Mouse (Mus musculus) hindbrain, embryonic 11.5 days (tissue): Measurements from ENCODE around the gene Utp15. TPM values are rescaled to one million over a fixed set of nuclear protein-coding genes. Genes with fewer than 3 reads are reported as not detected.

Source experiments
- ATAC-seq: fragments of 200-750 bp; cut with Nextera tagmentation; 2 replicates; pipeline ENCODE4 v1.8.0; 2017; ENCODE audit warnings: mild to moderate bottlenecking, moderate TSS enrichment, moderate library complexity; ENCODE audit not compliant: low FRiP score
- DNase-seq: peaks from one replicate; pipeline ENCODE4 v3.0.0-alpha.2; 2015; ENCODE audit warnings: low spot score
- H3K27ac ChIP-seq: fragments of 300-500 bp; sonication (generic); 2 replicates; pipeline ENCODE4 v1.5.1; 2014; ENCODE audit warnings: mild to moderate bottlenecking, low read depth, low read length
- H3K27me3 ChIP-seq: fragments of 300-500 bp; sonication (generic); 2 replicates; pipeline ENCODE4 v1.6.1; 2014; ENCODE audit warnings: mild to moderate bottlenecking, low read length, moderate library complexity, mixed read lengths; ENCODE audit not compliant: control insufficient read depth, insufficient read depth
- H3K36me3 ChIP-seq: fragments of 300-500 bp; sonication (generic); 2 replicates; pipeline ENCODE4 v1.6.1; 2014; ENCODE audit warnings: mild to moderate bottlenecking, low read length, moderate library complexity, mixed read lengths; ENCODE audit not compliant: control insufficient read depth, insufficient read depth
- H3K4me1 ChIP-seq: fragments of 300-500 bp; sonication (generic); replicated peaks from 2 replicates; pipeline ENCODE4 v1.6.1; 2014; ENCODE audit warnings: low read length, mixed read lengths; ENCODE audit not compliant: control insufficient read depth, insufficient read depth
- H3K4me2 ChIP-seq: fragments of 300-500 bp; sonication (generic); replicated peaks from 2 replicates; pipeline ENCODE4 v1.6.1; 2014; ENCODE audit warnings: mild to moderate bottlenecking, low read depth, low read length
- H3K4me3 ChIP-seq: fragments of 300-500 bp; sonication (generic); 2 replicates; pipeline ENCODE4 v1.5.1; 2014; ENCODE audit warnings: low read depth, low read length
- H3K9ac ChIP-seq: fragments of 300-500 bp; sonication (generic); 2 replicates; pipeline ENCODE4 v1.6.1; 2014; ENCODE audit warnings: low read depth, low read length
- H3K9me3 ChIP-seq: fragments of 300-500 bp; sonication (generic); 2 replicates; pipeline ENCODE4 v1.6.1; 2016; ENCODE audit warnings: low read length; ENCODE audit not compliant: control insufficient read depth
- WGBS: fragments of 180-500 bp; shearing (Covaris S2); extraction: QIAGEN DNeasy Blood & Tissue Kit; methylation state at CpG from one replicate; pipeline ENCODE4 v1.1.7; 2014; 5-methylcytosine and 5-hydroxymethylcytosine counted together
- polyA plus RNA-seq: library from polyadenylated mRNA; unstranded; fragments of >200 nt; fragmentation: Nextera tagmentation; extraction: Ambion mirVana; gene quantifications from 2 replicates; pipeline ENCODE4 v1.2.1, GENCODE M21; 2014

Gene Utp15
- polyA plus RNA-seq, 1 experiment from 2014 or later = 33.9 TPM

- Histone ChIP-seq H3K9ac (no peak overlapping the region), H3K9me3 (no peaks in the 10 kb centered on the region), H3K27me3 (no peaks in the 10 kb centered on the region), H3K4me2 (no peak overlapping the region), H3K4me3 (no peak overlapping the region), H3K27ac (no peak overlapping the region), H3K4me1 (no peaks in the 10 kb centered on the region), H3K36me3 (no peaks in the 10 kb centered on the region; the same call in 1 of the 2 replicates)
- WGBS = 93% methylated on average over 9 of the region's 9 CpGs
- no peak for ATAC-seq
- DNase-seq = no peak
Observed at GRCm38 (mm10) chr13:98274023-98274422, 11.2 kb upstream of the Utp15 start.

GRCm38 (mm10) chr13:98264111-98264510, 1.3 kb upstream of the Utp15 start:
- WGBS = 37% methylated on average over 5 of the region's 5 CpGs
- Histone ChIP-seq H3K36me3 (no peaks in the 10 kb centered on the region), H3K27ac (no peak overlapping the region), H3K9me3 (no peaks in the 10 kb centered on the region), H3K9ac (peak overlapping the region; percentile 69; the same call in 1 of the 2 replicates), H3K27me3 (no peaks in the 10 kb centered on the region), H3K4me3 (peak overlapping the region; percentile 77), H3K4me1 (peaks cover 6% of the 10 kb centered on the region), H3K4me2 (peak overlapping the region; percentile 65)
- peak; percentile 17 for DNase-seq
- ATAC-seq = no peak

- H3K27me3 ChIP-seq = no peaks in the 10 kb centered on the region
- peak overlapping the region; percentile 65 for H3K4me2 ChIP-seq
- H3K27ac ChIP-seq = peak overlapping the region; percentile 96
- ATAC-seq = peak; percentile 50
- H3K9ac ChIP-seq = peak overlapping the region; percentile 69
- no peaks in the 10 kb centered on the region for H3K36me3 ChIP-seq
- no peak for DNase-seq
- peak overlapping the region; percentile 77 for H3K4me3 ChIP-seq
- H3K9me3 ChIP-seq = no peaks in the 10 kb centered on the region
- 2% methylated on average over 16 of the region's 16 CpGs for WGBS
- H3K4me1 ChIP-seq = peaks cover 6% of the 10 kb centered on the region
Observed at GRCm38 (mm10) chr13:98263458-98263987, 682 bp upstream of the Utp15 start.

- no peak for ATAC-seq
- H3K9me3 ChIP-seq = no peaks in the 10 kb centered on the region
- peaks cover 11% of the 10 kb centered on the region for H3K36me3 ChIP-seq
- no peak overlapping the region for H3K4me3 ChIP-seq
- H3K27me3 ChIP-seq = no peaks in the 10 kb centered on the region
- H3K9ac ChIP-seq = no peak overlapping the region
- H3K27ac ChIP-seq = no peak overlapping the region
- 76% methylated on average over 9 of the region's 9 CpGs for WGBS
- H3K4me2 ChIP-seq = no peak overlapping the region
- no peaks in the 10 kb centered on the region for H3K4me1 ChIP-seq
- no peak for DNase-seq
Observed at GRCm38 (mm10) chr13:98254921-98255320, 7.9 kb downstream of the Utp15 start.

- Histone ChIP-seq H3K4me3 (no peak overlapping the region), H3K27me3 (no peaks in the 10 kb centered on the region), H3K9me3 (no peaks in the 10 kb centered on the region), H3K4me2 (no peak overlapping the region), H3K27ac (no peak overlapping the region), H3K9ac (no peak overlapping the region), H3K36me3 (peaks cover 8% of the 10 kb centered on the region), H3K4me1 (no peaks in the 10 kb centered on the region)
- WGBS = 90% methylated on average over 10 of the region's 10 CpGs
- DNase-seq (no peak), ATAC-seq (no peak)
Observed at GRCm38 (mm10) chr13:98249594-98249993, 13.2 kb downstream of the Utp15 start.

- Histone ChIP-seq H3K9me3 (no peaks in the 10 kb centered on the region), H3K9ac (no peak overlapping the region), H3K36me3 (no peaks in the 10 kb centered on the region; the same call in 1 of the 2 replicates), H3K27me3 (no peaks in the 10 kb centered on the region), H3K4me3 (no peak overlapping the region), H3K27ac (no peak overlapping the region), H3K4me2 (no peak overlapping the region), H3K4me1 (no peaks in the 10 kb centered on the region)
- no peak for ATAC-seq
- 81% methylated on average over 7 of the region's 7 CpGs for WGBS
- DNase-seq = no peak
Observed at GRCm38 (mm10) chr13:98245386-98245785, 17.5 kb downstream of the Utp15 start.

- ATAC-seq = no peak
- Histone ChIP-seq H3K27ac (no peak overlapping the region), H3K4me1 (no peaks in the 10 kb centered on the region), H3K9me3 (no peaks in the 10 kb centered on the region), H3K9ac (no peak overlapping the region), H3K36me3 (no peaks in the 10 kb centered on the region), H3K27me3 (no peaks in the 10 kb centered on the region), H3K4me2 (no peak overlapping the region), H3K4me3 (no peak overlapping the region)
- WGBS = 84% methylated on average over 4 of the region's 5 CpGs
- no peak for DNase-seq
Observed at GRCm38 (mm10) chr13:98244571-98245350, 18.1 kb downstream of the Utp15 start.

GRCm38 (mm10) chr13:98241531-98242282, 21.1 kb downstream of the Utp15 start:
- no peak for DNase-seq
- no peaks in the 10 kb centered on the region for H3K9me3 ChIP-seq
- no peak overlapping the region for H3K27ac ChIP-seq
- WGBS = 76% methylated on average over 9 of the region's 9 CpGs
- no peaks in the 10 kb centered on the region for H3K4me1 ChIP-seq
- H3K9ac ChIP-seq = no peak overlapping the region
- ATAC-seq = no peak
- H3K36me3 ChIP-seq = no peaks in the 10 kb centered on the region
- H3K4me2 ChIP-seq = no peak overlapping the region
- no peaks in the 10 kb centered on the region for H3K27me3 ChIP-seq
- H3K4me3 ChIP-seq = no peak overlapping the region
